Mouse (Mus musculus) thymus, adult 2 months (tissue): ENCODE measurements around the gene Tex264.

Source experiments
- CTCF ChIP-seq: fragments of 200-500 bp; IDR thresholded peaks from 2 replicates; pipeline ENCODE4 v1.5.1; 2012; ENCODE audit warnings: mild to moderate bottlenecking, control low read depth, low read length, moderate library complexity, borderline replicate concordance; ENCODE audit not compliant: control insufficient read depth, poor library complexity, insufficient read depth; ENCODE audit errors: extremely low read depth
- POLR2A ChIP-seq: fragments of 200-500 bp; IDR thresholded peaks from 2 replicates; pipeline ENCODE4 v1.6.1; 2012; ENCODE audit warnings: mild to moderate bottlenecking, low read length, control low read depth, moderate library complexity; ENCODE audit not compliant: control insufficient read depth, poor library complexity, insufficient read depth; ENCODE audit errors: extremely low read depth

DNA sequence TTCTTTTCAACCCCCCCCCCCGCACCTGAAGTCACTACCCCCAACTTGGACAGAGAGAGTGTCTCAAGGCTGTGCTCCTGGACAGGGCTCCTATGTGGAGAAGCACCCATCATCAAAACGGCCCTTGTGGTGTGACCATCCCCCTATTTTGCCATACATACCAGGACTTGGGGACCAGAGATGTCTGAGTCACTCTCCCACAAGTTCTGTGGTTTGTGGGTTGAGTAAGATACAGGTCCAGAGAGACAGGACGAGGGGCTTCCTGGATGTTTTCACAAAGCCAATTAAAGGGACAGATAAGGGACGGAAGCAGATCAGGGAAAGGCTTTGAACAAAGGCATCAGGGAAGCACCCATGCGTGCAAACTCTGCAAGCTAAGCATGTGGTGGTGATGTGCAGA is 44.4 kb downstream of the Tex264 start:
- TF ChIP-seq CTCF (no peak), POLR2A (no peak)
